Comparison of ENCODE assay signal across 8 mouse cellular contexts in genomic region chr11:61231329-61231728, GRCm38 (mm10). TPM values are rescaled to one million over a fixed set of nuclear protein-coding genes. Genes with fewer than 3 reads are reported as not detected.
DNase-seq lines count a peak whose midpoint lies in the region; ATAC-seq and TF ChIP-seq lines count a peak whose summit lies in the region.

No protein-coding gene starts in this region.

- TF ChIP-seq CTCF in heart, adult 2 months (IDR thresholded peaks at IDR 0.05) = peak; percentile 96; the same call in 1 of the 2 replicates

- peak; percentile 54; the same call in 1 of the 2 replicates for TF ChIP-seq EP300 in heart, adult 2 months (IDR thresholded peaks at IDR 0.05; ENCODE audit: insufficient read depth, low read depth, low read length)

- H3K9me3 ChIP-seq in limb, embryonic 13.5 days = no peaks in the 10 kb centered on the region
- H3K9me3 ChIP-seq in stomach, embryonic 15.5 days = no peaks in the 10 kb centered on the region

- H3K4me1 ChIP-seq in heart, adult 2 months (ENCODE audit: control insufficient read depth, insufficient read depth, low read length) = peaks cover 4% of the 10 kb centered on the region
- peaks cover 32% of the 10 kb centered on the region for H3K4me1 ChIP-seq in limb, embryonic 13.5 days
- H3K4me1 ChIP-seq in stomach, embryonic 15.5 days = no peaks in the 10 kb centered on the region

- H3K79me2 ChIP-seq in heart, adult 2 months (replicated peaks; ENCODE audit: control insufficient read depth, insufficient read depth, low read length) = no peaks in the 10 kb centered on the region

- WGBS in heart, adult 2 months = 3% methylated on average over 9 of the region's 9 CpGs
- 3% methylated on average over 9 of the region's 9 CpGs for WGBS in limb, embryonic 13.5 days
- 5% methylated on average over 9 of the region's 9 CpGs for WGBS in stomach, embryonic 15.5 days

- peak overlapping the region; percentile 6; the same call in 1 of the 2 replicates for H3K27ac ChIP-seq in heart, adult 2 months
- H3K27ac ChIP-seq in limb, embryonic 13.5 days = peak overlapping the region; percentile 28
- no peak overlapping the region for H3K27ac ChIP-seq in stomach, embryonic 15.5 days

- peak; percentile 57 for DNase-seq in 3134 (ENCODE audit: extremely low read depth, insufficient read length, low spot score)
- DNase-seq in adrenal gland, adult (ENCODE audit: inconsistent age in 2 of 2, low spot score in 1 of 2) = peak; percentile 52 to 85
- peak; percentile 51 for DNase-seq in embryo, embryonic 11.5 days (ENCODE audit: low read depth, low spot score)
- peak; percentile 71 to 76 for DNase-seq in heart, adult 2 months
- DNase-seq in kidney, adult 18-20 months = peak; percentile 66

- peak; percentile 79 for ATAC-seq in limb, embryonic 13.5 days (ENCODE audit: low FRiP score, low read depth)
- ATAC-seq in monocyte, adult 5-6 weeks (replicated peaks; ENCODE audit: insufficient number of reproducible peaks, low FRiP score, low TSS enrichment, poor library complexity, severe bottlenecking) = peak; percentile 90
- ATAC-seq in stomach, embryonic 15.5 days (ENCODE audit: insufficient read depth, low FRiP score, low read depth) = peak; percentile 40; the same call in 1 of the 2 replicates

- no peaks in the 10 kb centered on the region for H3K36me3 ChIP-seq in heart, adult 2 months (ENCODE audit: control insufficient read depth, insufficient read depth, low read length)
- no peaks in the 10 kb centered on the region for H3K36me3 ChIP-seq in limb, embryonic 13.5 days
- no peaks in the 10 kb centered on the region for H3K36me3 ChIP-seq in stomach, embryonic 15.5 days

- TF ChIP-seq POLR2A in heart, adult 2 months (IDR thresholded peaks at IDR 0.05; ENCODE audit: insufficient read depth, low read depth, low read length) = no peak

- no peak overlapping the region for H3K9ac ChIP-seq in heart, adult 2 months (ENCODE audit: low read depth, low read length)
- no peak overlapping the region for H3K9ac ChIP-seq in limb, embryonic 13.5 days
- H3K9ac ChIP-seq in stomach, embryonic 15.5 days = no peak overlapping the region

- H3K27me3 ChIP-seq in heart, adult 2 months (ENCODE audit: control insufficient read depth, insufficient read depth, low read length) = no peaks in the 10 kb centered on the region
- H3K27me3 ChIP-seq in limb, embryonic 13.5 days = no peaks in the 10 kb centered on the region
- H3K27me3 ChIP-seq in stomach, embryonic 15.5 days (replicated peaks) = no peaks in the 10 kb centered on the region

- intact Hi-C loops in heart, adult 2 months (cut with DNase I) = loop anchor here (1.0 to 5.0 kb wide), 5 partner anchors 36 to 177 kb away; partner anchors contain the start of gene Aldh3a2

- H3K4me3 ChIP-seq in heart, adult 2 months = peak overlapping the region; percentile 11; the same call in 1 of the 2 replicates
- peak overlapping the region; percentile 17; the same call in 1 of the 2 replicates for H3K4me3 ChIP-seq in limb, embryonic 13.5 days
- H3K4me3 ChIP-seq in stomach, embryonic 15.5 days (replicated peaks) = no peak overlapping the region

- peak overlapping the region; percentile 53 for H3K4me2 ChIP-seq in limb, embryonic 13.5 days (replicated peaks)
- peak overlapping the region; percentile 34 for H3K4me2 ChIP-seq in stomach, embryonic 15.5 days

RNA-seq across cellular contexts. Expression of gene Aldh3a1, which starts 24.0 kb away (rescaled TPM):
- 1 to 10 TPM; 1.0 to 1.6 TPM for total RNA-seq in heart, adult 2 months (2021)
- polyA plus RNA-seq in heart, adult 2 months (2012; rRNA removed) = 1.1 and 3.3 TPM in 2 replicates
- 0.36 and 0.43 TPM in 2 replicates for polyA plus RNA-seq in limb, embryonic 13.5 days (2015; fragmentation: Nextera tagmentation; extraction: Ambion mirVana)
- not detected in 3 replicates for total RNA-seq in monocyte, adult 5-6 weeks (2017)
- polyA plus RNA-seq in stomach, embryonic 15.5 days (2015; fragmentation: Nextera tagmentation; extraction: Ambion mirVana) = 0.19 TPM in 1 of 2 replicates, not detected in the other

RNA-seq across cellular contexts. Expression of gene Aldh3a2, which starts 35.9 kb away (rescaled TPM):
- 10 to 100 TPM; 33.8 to 36.4 TPM for total RNA-seq in heart, adult 2 months (2021)
- polyA plus RNA-seq in heart, adult 2 months (2012; rRNA removed) = 26.2 and 40.9 TPM in 2 replicates
- 23.7 and 26.7 TPM in 2 replicates for polyA plus RNA-seq in limb, embryonic 13.5 days (2015; fragmentation: Nextera tagmentation; extraction: Ambion mirVana)
- 54.7 to 73.1 TPM (median 66.9 TPM) in 3 replicates for total RNA-seq in monocyte, adult 5-6 weeks (2017)
- polyA plus RNA-seq in stomach, embryonic 15.5 days (2015; fragmentation: Nextera tagmentation; extraction: Ambion mirVana) = 41.0 and 45.9 TPM in 2 replicates

RNA-seq across cellular contexts. Expression of gene Usp22, which starts 56.5 kb away (rescaled TPM):
- 10 to 100 TPM; 21.7 to 27.1 TPM for total RNA-seq in heart, adult 2 months (2021)
- 22.6 and 26.7 TPM in 2 replicates for polyA plus RNA-seq in heart, adult 2 months (2012; rRNA removed)
- polyA plus RNA-seq in limb, embryonic 13.5 days (2015; fragmentation: Nextera tagmentation; extraction: Ambion mirVana) = 173 and 184 TPM in 2 replicates
- 40.7 to 65.8 TPM (median 44.4 TPM) in 3 replicates for total RNA-seq in monocyte, adult 5-6 weeks (2017)
- 92.9 and 104 TPM in 2 replicates for polyA plus RNA-seq in stomach, embryonic 15.5 days (2015; fragmentation: Nextera tagmentation; extraction: Ambion mirVana)

Comparison
In these comparisons a context has a peak if more than half of its experiments do, and no peak if none do; other contexts are left out.
1. ATAC-seq: peak in every context shown above with its lines; median percentile 90 in monocyte, adult 5-6 weeks; 79 in limb, embryonic 13.5 days; 40 in stomach, embryonic 15.5 days.